Mouse (Mus musculus) liver, embryonic 16.5 days (tissue): ENCODE results near the gene Tspo2. TPM values are rescaled to one million over a fixed set of nuclear protein-coding genes. Genes with fewer than 3 reads are reported as not detected.

Experiments used
- ATAC-seq: fragments of 200-750 bp; cut with Nextera tagmentation; 2 replicates; pipeline ENCODE4 v1.8.0; 2017; ENCODE audit warnings: low read depth, mild to moderate bottlenecking, moderate number of reproducible peaks, moderate library complexity
- H3K27ac ChIP-seq: fragments of 300-500 bp; sonication (generic); 2 replicates; pipeline ENCODE4 v1.5.1; 2014; ENCODE audit warnings: mild to moderate bottlenecking, low read length
- H3K27me3 ChIP-seq: fragments of 300-500 bp; sonication (generic); 2 replicates; pipeline ENCODE4 v1.6.1; 2014; ENCODE audit warnings: low read depth, low read length, mixed read lengths; ENCODE audit not compliant: control insufficient read depth, insufficient read depth
- H3K36me3 ChIP-seq: fragments of 300-500 bp; sonication (generic); 2 replicates; pipeline ENCODE4 v1.6.1; 2014; ENCODE audit warnings: mild to moderate bottlenecking; ENCODE audit not compliant: control insufficient read depth, insufficient read depth
- H3K4me1 ChIP-seq: fragments of 300-500 bp; sonication (generic); 2 replicates; pipeline ENCODE4 v1.6.1; 2014; ENCODE audit warnings: low read depth, low read length, mixed read lengths; ENCODE audit not compliant: control insufficient read depth
- H3K4me2 ChIP-seq: fragments of 300-500 bp; sonication (generic); 2 replicates; pipeline ENCODE4 v1.6.1; 2014; ENCODE audit warnings: low read depth, low read length, mixed read lengths
- H3K4me3 ChIP-seq: fragments of 300-500 bp; sonication (generic); 2 replicates; pipeline ENCODE4 v1.5.1; 2014; ENCODE audit warnings: low read depth, mild to moderate bottlenecking, low read length
- H3K9ac ChIP-seq: fragments of 300-500 bp; sonication (generic); 2 replicates; pipeline ENCODE4 v1.6.1; 2014; ENCODE audit warnings: low read depth, low read length
- H3K9me3 ChIP-seq: fragments of 300-500 bp; sonication (generic); replicated peaks from 2 replicates; pipeline ENCODE4 v1.6.1; 2016; ENCODE audit warnings: low read length; ENCODE audit not compliant: control insufficient read depth
- WGBS: fragments of 180-500 bp; shearing (Covaris S2); extraction: QIAGEN DNeasy Blood & Tissue Kit; methylation state at CpG from one replicate; pipeline ENCODE4 v1.1.7; 2014; ENCODE audit not compliant: insufficient replicate concordance; 5-methylcytosine and 5-hydroxymethylcytosine counted together
- polyA plus RNA-seq: library from polyadenylated mRNA; unstranded; fragments of >200 nt; fragmentation: Nextera tagmentation; extraction: Ambion mirVana; gene quantifications from 2 replicates; pipeline ENCODE4 v1.2.1, GENCODE M21; 2015

Tspo2 gene
- polyA plus RNA-seq, 1 experiment from 2014 or later = 193 TPM

DNA sequence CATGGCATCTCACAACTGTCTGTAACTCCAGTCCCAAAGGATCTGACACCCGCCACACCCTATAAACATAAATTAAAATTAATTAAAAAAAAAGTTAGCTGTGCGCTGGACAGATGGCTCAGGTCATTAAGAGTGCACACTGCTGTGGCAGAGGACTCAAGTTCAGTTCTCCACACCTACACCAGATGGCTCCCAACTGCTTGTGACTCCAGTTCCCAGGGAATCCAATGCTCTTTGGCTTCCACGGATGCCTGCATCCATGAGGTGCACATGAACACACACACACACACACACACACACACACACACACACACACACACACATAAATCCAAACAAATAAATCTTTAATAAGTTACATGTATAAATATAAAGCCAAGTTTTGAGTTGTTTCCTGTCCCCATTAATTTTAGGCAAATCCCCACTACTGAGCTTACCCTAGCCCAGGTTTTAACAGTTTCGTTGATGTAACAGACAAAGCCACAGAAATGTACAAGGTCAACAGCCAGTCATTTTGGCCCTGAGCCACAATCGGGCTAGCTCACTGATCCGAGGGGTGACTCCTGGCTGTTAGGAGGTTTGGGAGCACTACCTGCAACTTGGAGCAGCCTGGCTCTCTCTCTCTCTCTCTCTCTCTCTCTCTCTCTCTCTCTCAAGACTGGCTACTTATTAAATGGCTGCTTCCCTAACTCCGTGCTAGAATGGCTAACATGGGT lies 8.4 kb downstream of the Tspo2 start:
- ATAC-seq = no peak
- WGBS = 68% methylated on average over 7 of the region's 7 CpGs
- Histone ChIP-seq H3K36me3 (no peaks in the 10 kb centered on the region; the same call in 1 of the 2 replicates), H3K4me1 (peaks cover 15% of the 10 kb centered on the region), H3K27me3 (no peaks in the 10 kb centered on the region), H3K9ac (no peak overlapping the region), H3K9me3 (no peaks in the 10 kb centered on the region), H3K27ac (no peak overlapping the region), H3K4me2 (no peak overlapping the region), H3K4me3 (no peak overlapping the region)

DNA sequence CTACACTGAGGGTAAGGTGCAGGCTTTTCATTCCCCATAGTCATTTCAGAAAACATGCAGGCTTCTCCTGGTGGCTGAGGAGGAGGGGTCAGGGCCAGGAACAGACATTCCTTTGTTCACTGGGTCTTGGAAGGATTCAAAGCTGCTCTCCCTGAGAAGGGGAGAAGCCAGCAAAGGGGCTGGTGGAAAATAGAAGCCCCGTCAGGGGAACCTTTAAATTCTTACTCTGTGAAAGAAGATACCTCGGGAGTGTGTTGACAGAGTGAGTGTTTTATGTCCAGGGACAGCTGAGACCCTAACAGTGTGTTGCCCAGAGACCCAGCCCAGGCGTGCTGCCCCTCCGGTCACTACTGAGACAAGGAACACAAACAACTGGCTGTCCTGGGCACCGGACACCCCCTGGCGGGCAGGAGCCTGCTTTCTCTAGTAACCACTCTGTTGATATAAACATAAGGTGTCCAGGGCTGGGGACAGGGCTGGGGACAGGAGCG lies 13.9 kb downstream of the Tspo2 start:
- Histone ChIP-seq H3K9ac (no peak overlapping the region), H3K4me2 (no peak overlapping the region), H3K27ac (no peak overlapping the region), H3K27me3 (no peaks in the 10 kb centered on the region), H3K9me3 (no peaks in the 10 kb centered on the region), H3K4me1 (peaks cover 7% of the 10 kb centered on the region), H3K4me3 (no peak overlapping the region), H3K36me3 (no peaks in the 10 kb centered on the region)
- 62% methylated on average over 7 of the region's 7 CpGs for WGBS
- ATAC-seq = no peak

DNA sequence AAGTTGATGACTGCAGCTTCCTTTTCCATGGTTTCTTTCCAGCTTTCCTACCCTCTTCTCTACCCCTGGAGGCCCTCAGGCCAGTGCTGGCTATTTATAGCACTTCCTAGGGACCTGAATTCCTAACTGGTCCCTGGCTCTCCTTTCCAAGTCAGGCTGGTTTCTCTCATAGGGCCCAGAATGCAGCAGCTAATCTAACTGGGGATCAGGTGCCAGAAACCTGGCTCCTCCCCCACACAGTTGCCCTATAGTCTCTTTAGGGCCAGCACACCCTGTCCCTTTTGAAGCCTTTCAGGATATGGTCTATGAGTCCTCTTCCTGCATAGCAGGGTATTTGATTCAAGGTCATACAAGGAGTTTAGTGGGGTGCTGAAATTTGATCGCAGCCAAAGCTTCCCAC lies 14.8 kb downstream of the Tspo2 start:
- H3K9ac ChIP-seq = no peak overlapping the region

DNA sequence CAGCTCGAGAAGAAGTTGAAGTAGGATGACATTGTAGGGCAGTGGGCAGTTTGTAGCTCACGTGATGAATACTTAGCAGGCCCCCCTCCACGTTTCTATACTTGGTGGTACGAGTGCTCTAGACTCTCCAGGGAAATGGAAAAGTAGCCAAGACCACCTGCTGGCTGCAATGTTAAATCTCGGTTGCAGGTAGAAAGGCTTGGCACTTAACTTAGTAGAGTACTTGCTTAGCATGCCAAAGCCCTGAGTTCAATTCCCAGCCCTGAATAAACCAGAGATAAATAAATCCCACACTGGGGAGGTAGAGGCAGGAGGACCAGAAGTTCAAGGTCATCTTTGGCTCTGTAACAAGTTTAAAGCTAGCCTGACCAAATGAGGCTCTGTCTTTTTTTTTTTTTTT lies 16.8 kb downstream of the Tspo2 start:
- H3K27me3 ChIP-seq = no peaks in the 10 kb centered on the region
- no peak for ATAC-seq
- no peak overlapping the region for H3K27ac ChIP-seq
- no peak overlapping the region for H3K9ac ChIP-seq
- no peaks in the 10 kb centered on the region for H3K36me3 ChIP-seq
- H3K4me2 ChIP-seq = no peak overlapping the region
- H3K9me3 ChIP-seq = no peaks in the 10 kb centered on the region
- H3K4me1 ChIP-seq = peaks cover 14% of the 10 kb centered on the region
- no peak overlapping the region for H3K4me3 ChIP-seq
- WGBS = 65% methylated on average over 5 of the region's 5 CpGs

More for the DNA sequence above, 14.8 kb downstream of the Tspo2 start:
- Histone ChIP-seq H3K9me3 (no peaks in the 10 kb centered on the region), H3K4me2 (no peak overlapping the region), H3K27ac (no peak overlapping the region), H3K27me3 (no peaks in the 10 kb centered on the region), H3K4me3 (no peak overlapping the region), H3K36me3 (no peaks in the 10 kb centered on the region), H3K4me1 (peaks cover 10% of the 10 kb centered on the region)
- WGBS = 79% methylated on average over 1 of the region's 1 CpGs
- ATAC-seq = no peak

DNA sequence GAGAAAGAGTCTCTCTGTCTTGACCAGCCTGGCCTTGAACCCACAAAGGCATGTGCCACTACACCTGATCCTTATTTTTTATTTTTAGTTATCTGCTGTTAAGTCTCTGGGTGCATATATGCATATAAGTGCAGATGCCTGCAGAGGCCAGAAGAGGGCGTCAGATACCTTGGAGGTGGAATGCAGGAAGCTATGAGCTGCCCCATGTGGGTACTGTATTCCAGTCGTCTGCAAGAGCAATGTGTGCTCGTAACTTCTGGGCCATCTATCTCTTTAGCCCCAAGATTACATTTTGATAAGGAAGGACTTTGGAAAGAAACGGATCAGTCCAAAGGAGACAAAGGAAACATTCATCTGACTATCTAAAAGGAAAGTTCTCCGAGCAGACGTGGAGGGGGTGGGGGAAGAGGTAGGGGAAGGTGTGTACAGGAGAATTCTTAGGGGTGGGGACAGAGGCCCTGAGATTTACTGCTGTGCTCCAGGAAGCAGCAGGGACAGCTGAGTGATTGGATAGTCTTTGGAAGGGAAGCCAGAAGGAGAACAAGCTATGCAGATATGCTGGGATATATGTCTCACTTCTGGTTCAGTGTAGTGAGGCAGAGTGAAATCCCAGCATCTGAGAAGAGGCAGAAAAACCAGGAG lies 17.5 kb downstream of the Tspo2 start:
- Histone ChIP-seq H3K36me3 (no peaks in the 10 kb centered on the region), H3K27me3 (no peaks in the 10 kb centered on the region), H3K4me3 (no peak overlapping the region), H3K27ac (no peak overlapping the region), H3K9ac (no peak overlapping the region), H3K4me1 (peaks cover 14% of the 10 kb centered on the region), H3K4me2 (no peak overlapping the region), H3K9me3 (no peaks in the 10 kb centered on the region)
- WGBS = 49% methylated on average over 6 of the region's 6 CpGs
- ATAC-seq = no peak

DNA sequence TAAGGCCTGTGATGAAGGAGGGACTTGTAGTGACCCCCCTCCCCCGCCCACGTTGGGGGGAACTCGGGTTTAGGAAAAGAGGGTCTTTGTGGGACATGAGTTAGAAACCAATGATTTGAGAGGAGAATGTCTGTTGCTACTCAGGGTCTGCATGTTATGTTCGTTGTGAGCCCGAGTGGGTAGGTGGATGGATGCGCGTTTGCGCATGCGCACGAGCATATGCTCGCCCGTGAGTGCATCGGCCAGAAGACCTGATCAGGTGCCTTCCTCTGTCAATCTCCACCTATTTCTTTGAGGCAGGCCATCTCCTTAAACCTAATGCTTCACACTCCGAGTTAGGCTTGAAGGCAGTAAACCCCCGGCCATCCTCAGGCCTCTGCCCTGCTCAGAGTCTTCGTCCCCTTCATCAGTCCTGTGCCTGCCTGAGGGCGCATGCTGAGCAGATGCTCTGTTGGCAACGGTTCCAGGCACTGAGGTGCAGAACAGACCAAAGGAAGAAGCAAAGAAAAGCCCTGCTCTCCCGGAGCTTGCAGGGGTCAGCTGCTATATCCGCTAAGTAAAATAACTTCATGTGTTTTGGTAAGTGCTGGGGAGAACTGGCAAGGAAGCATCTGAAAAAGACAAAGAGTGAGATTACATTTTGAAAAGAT lies 18.2 kb downstream of the Tspo2 start:
- 73% methylated on average over 20 of the region's 20 CpGs for WGBS
- no peak overlapping the region for H3K9ac ChIP-seq

DNA sequence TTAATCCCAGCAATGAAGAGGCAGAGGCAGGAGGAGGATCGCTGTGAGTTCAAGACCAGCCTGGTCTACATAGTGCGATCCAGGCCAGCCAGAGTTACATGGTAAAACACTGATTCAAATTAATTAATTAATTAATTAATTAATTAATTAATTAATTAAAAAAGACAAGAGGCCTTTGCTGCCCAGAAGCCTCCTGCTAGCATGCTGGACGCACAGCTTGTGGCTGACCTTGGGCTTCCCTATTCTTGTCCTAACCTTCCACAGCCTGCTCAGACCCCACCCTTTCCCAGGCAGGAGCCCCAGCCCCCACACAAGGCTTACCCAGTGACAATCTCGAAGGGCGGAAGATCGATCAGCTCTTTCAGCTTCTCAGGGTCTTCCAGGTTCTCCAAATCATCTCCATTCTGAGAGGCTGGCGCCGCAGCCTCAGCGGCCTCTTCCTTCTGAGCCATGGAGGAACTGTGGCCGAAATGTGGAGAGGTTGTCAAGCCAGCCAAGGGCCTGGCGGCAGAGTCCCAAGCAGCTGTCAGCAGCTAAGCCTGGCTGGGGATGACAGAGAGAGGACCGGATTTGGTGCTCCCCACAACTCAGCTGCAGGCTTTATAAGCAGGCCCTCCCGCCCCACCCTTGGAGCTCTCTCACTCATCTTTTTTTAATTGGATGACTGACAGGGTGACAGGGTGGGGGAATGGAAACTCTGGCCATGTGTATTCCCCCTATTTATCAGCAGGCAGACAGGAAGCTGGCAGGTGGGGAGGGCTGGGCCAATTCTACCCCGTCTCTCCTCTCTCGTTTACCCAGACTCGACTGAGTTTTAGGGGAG lies 19.0 kb downstream of the Tspo2 start, which contains the start of gene Apobec2:
Gene Apobec2, minus strand, starts transcription at position 773 of the 823 bp plus-strand sequence.
- H3K9ac ChIP-seq = no peak within 1 kb of the TSS
- 42% methylated on average over 16 of the region's 16 CpGs for WGBS

More for the DNA sequence above, 18.2 kb downstream of the Tspo2 start:
- H3K4me1 ChIP-seq = peaks cover 14% of the 10 kb centered on the region
- no peak overlapping the region for H3K4me3 ChIP-seq
- no peaks in the 10 kb centered on the region for H3K36me3 ChIP-seq
- no peak overlapping the region for H3K27ac ChIP-seq
- no peaks in the 10 kb centered on the region for H3K27me3 ChIP-seq
- no peak for ATAC-seq
- no peaks in the 10 kb centered on the region for H3K9me3 ChIP-seq
- no peak overlapping the region for H3K4me2 ChIP-seq

DNA sequence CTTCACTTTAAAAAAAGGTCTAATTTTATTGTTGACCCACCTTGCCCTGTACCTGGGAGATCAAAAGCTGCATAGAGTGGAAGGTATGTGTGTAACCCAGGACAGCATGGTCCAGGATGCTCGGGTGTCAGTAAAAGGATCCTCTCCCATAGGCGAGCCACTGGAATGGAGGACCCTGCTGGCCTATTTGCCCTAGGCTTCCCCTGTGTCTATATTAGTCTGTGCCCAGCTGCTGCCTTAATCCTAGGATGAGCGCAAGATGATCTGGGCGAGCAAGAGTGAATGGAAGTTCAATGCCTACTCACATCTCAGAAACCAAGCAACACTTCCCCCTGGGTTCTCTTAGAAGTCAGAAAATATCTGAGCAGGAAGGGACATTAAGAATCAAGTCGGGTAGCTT lies 20.3 kb downstream of the Tspo2 start:
- H3K27me3 ChIP-seq = no peaks in the 10 kb centered on the region
- H3K4me2 ChIP-seq = no peak overlapping the region
- H3K4me3 ChIP-seq = no peak overlapping the region
- H3K9me3 ChIP-seq = no peaks in the 10 kb centered on the region
- no peaks in the 10 kb centered on the region for H3K36me3 ChIP-seq
- H3K9ac ChIP-seq = no peak overlapping the region
- no peak overlapping the region for H3K27ac ChIP-seq
- H3K4me1 ChIP-seq = peaks cover 19% of the 10 kb centered on the region
- ATAC-seq = no peak
- 67% methylated on average over 5 of the region's 5 CpGs for WGBS

More for the DNA sequence above, 19.0 kb downstream of the Tspo2 start, which contains the start of gene Apobec2:
- H3K27ac ChIP-seq = no peak within 1 kb of the TSS
- no peaks in the 10 kb centered on the region for H3K36me3 ChIP-seq
- no peaks in the 10 kb centered on the region for H3K9me3 ChIP-seq
- peak; percentile 37; the same call in 1 of the 2 replicates for ATAC-seq
- H3K4me2 ChIP-seq = no peak within 1 kb of the TSS
- H3K27me3 ChIP-seq = no peaks in the 10 kb centered on the region
- H3K4me3 ChIP-seq = no peak within 1 kb of the TSS
- peaks cover 11% of the 10 kb centered on the region for H3K4me1 ChIP-seq
